Mouse (Mus musculus) olfactory bulb, adult 2 months (tissue): Measurements from ENCODE around the gene Bcl6. TPM values are rescaled to one million over a fixed set of nuclear protein-coding genes. Genes with fewer than 3 reads are reported as not detected.

Source experiments
- H3K27ac ChIP-seq: fragments of 200-500 bp; 2 replicates; pipeline ENCODE4 v1.5.1; 2012; ENCODE audit warnings: low read depth, low read length; ENCODE audit not compliant: insufficient read depth
- H3K4me1 ChIP-seq: fragments of 200-500 bp; 2 replicates; pipeline ENCODE4 v1.6.1; 2012; ENCODE audit warnings: low read length; ENCODE audit not compliant: control insufficient read depth, insufficient read depth
- H3K4me3 ChIP-seq: fragments of 200-500 bp; 2 replicates; pipeline ENCODE4 v1.5.1; 2012; ENCODE audit warnings: mild to moderate bottlenecking, low read depth, low read length, moderate library complexity; ENCODE audit not compliant: insufficient read depth
- CTCF ChIP-seq: fragments of 200-500 bp; IDR thresholded peaks from 2 replicates; pipeline ENCODE4 v1.5.1; 2012; ENCODE audit warnings: low read depth, mild to moderate bottlenecking, low read length, moderate library complexity; ENCODE audit not compliant: insufficient read depth
- POLR2A ChIP-seq: fragments of 200-500 bp; IDR thresholded peaks from 2 replicates; pipeline ENCODE4 v1.6.1; 2012; ENCODE audit warnings: mild to moderate bottlenecking, low read depth, low read length, moderate library complexity; ENCODE audit not compliant: insufficient read depth
- WGBS: fragments of 180-500 bp; shearing (Covaris S2); methylation state at CpG from one replicate; pipeline ENCODE4 v1.1.7; 2018; 5-methylcytosine and 5-hydroxymethylcytosine counted together
- polyA plus RNA-seq: library from polyadenylated mRNA; stranded (reverse); fragments of >200 nt; gene quantifications from 2 replicates; pipeline ENCODE4 v1.2.4, GENCODE M21; 2012; ENCODE audit warnings: low replicate concordance; ENCODE audit not compliant: missing spikeins, insufficient read depth, insufficient read length

The Bcl6 gene
- polyA plus RNA-seq, 1 experiment = not detected

GRCm38 (mm10) chr16:23986176-23986575 lies 2.5 kb downstream of the Bcl6 start:
- Histone ChIP-seq H3K4me1 (peaks cover 22% of the 10 kb centered on the region), H3K27ac (peak overlapping the region; percentile 67), H3K4me3 (no peak overlapping the region)
- no peak for TF ChIP-seq CTCF
- no peak for TF ChIP-seq POLR2A
- 38% methylated on average over 3 of the region's 3 CpGs for WGBS

GRCm38 (mm10) chr16:23985467-23985861 lies 3.2 kb downstream of the Bcl6 start:
- H3K4me3 ChIP-seq = no peak overlapping the region
- H3K27ac ChIP-seq = peak overlapping the region; percentile 36; the same call in 1 of the 2 replicates
- 6% methylated on average over 6 of the region's 6 CpGs for WGBS

GRCm38 (mm10) chr16:23984760-23985466 lies 3.7 kb downstream of the Bcl6 start:
- TF ChIP-seq CTCF = no peak
- no peak for TF ChIP-seq POLR2A
- WGBS = 1% methylated on average over 22 of the region's 22 CpGs
- H3K4me1 ChIP-seq = peaks cover 22% of the 10 kb centered on the region
- peak overlapping the region; percentile 22 for H3K27ac ChIP-seq
- H3K4me3 ChIP-seq = peak overlapping the region; percentile 29

More at GRCm38 (mm10) chr16:23985467-23985861, 3.2 kb downstream of the Bcl6 start:
- peaks cover 23% of the 10 kb centered on the region for H3K4me1 ChIP-seq
- TF ChIP-seq CTCF (no peak), POLR2A (no peak)

- under 1% methylated on average over 22 of the region's 22 CpGs for WGBS
- H3K4me3 ChIP-seq = peak overlapping the region; percentile 29
- H3K27ac ChIP-seq = peak overlapping the region; percentile 22
- peaks cover 21% of the 10 kb centered on the region for H3K4me1 ChIP-seq
- TF ChIP-seq CTCF = peak; percentile 95
- TF ChIP-seq POLR2A = no peak
These were observed 4.5 kb downstream of the Bcl6 start for GRCm38 (mm10) chr16:23984183-23984582.

- WGBS = under 1% methylated on average over 33 of the region's 33 CpGs
- peaks cover 21% of the 10 kb centered on the region for H3K4me1 ChIP-seq
- no peak for TF ChIP-seq POLR2A
- TF ChIP-seq CTCF = 0 out of 2 replicates have a peak, but pooled peaks have one; percentile 14
- H3K4me3 ChIP-seq = peak overlapping the region; percentile 36
- H3K27ac ChIP-seq = peak overlapping the region; percentile 26
These were observed 5.6 kb downstream of the Bcl6 start for GRCm38 (mm10) chr16:23982891-23983588.

- WGBS = 10% methylated on average over 28 of the region's 28 CpGs
- TF ChIP-seq CTCF = peak; percentile 38; the same call in 1 of the 2 replicates
- peak; percentile 28; the same call in 1 of the 2 replicates for TF ChIP-seq POLR2A
- Histone ChIP-seq H3K4me3 (peak overlapping the region; percentile 36), H3K27ac (peak overlapping the region; percentile 26), H3K4me1 (peaks cover 21% of the 10 kb centered on the region)
These were observed 6.5 kb downstream of the Bcl6 start for GRCm38 (mm10) chr16:23981925-23982851.

- no peak for TF ChIP-seq POLR2A
- TF ChIP-seq CTCF = no peak
- Histone ChIP-seq H3K27ac (peak overlapping the region; percentile 7), H3K4me1 (peaks cover 17% of the 10 kb centered on the region), H3K4me3 (peak overlapping the region; percentile 16)
- WGBS = 11% methylated on average over 32 of the region's 32 CpGs
These were observed 7.5 kb downstream of the Bcl6 start for GRCm38 (mm10) chr16:23980991-23981720.
